Mouse (Mus musculus) bone marrow, adult 2 months (tissue): Measurements from ENCODE around the gene Gtf2a1. TPM values are rescaled to one million over a fixed set of nuclear protein-coding genes. Genes with fewer than 3 reads are reported as not detected.

Experiments used
- H3K27ac ChIP-seq: fragments of 200-500 bp; 2 replicates; pipeline ENCODE4 v1.5.1; 2012; ENCODE audit warnings: low read depth, mild to moderate bottlenecking, control low read depth, inconsistent platforms, low read length; ENCODE audit not compliant: control insufficient read depth, poor library complexity, insufficient read depth
- H3K4me1 ChIP-seq: fragments of 200-500 bp; 2 replicates; pipeline ENCODE4 v1.6.1; 2011; ENCODE audit warnings: low read length; ENCODE audit not compliant: control insufficient read depth, insufficient read depth
- H3K4me3 ChIP-seq: fragments of 200-500 bp; replicated peaks from 2 replicates; pipeline ENCODE3; 2011; ENCODE audit warnings: mild to moderate bottlenecking, low read depth, low read length, control low read depth; ENCODE audit not compliant: control insufficient read depth
- CTCF ChIP-seq: fragments of 200-500 bp; IDR thresholded peaks from 2 replicates; pipeline ENCODE4 v1.5.1; 2011; ENCODE audit warnings: low read length, control low read depth; ENCODE audit not compliant: control insufficient read depth, insufficient read depth
- POLR2A ChIP-seq: fragments of 200-500 bp; IDR thresholded peaks from 2 replicates; pipeline ENCODE4 v1.6.1; 2011; ENCODE audit warnings: low read depth, mild to moderate bottlenecking, control low read depth, low read length, borderline replicate concordance; ENCODE audit not compliant: control insufficient read depth
- WGBS: fragments of 180-500 bp; shearing (Covaris S2); methylation state at CpG from one replicate; pipeline ENCODE4 v1.1.7; 2018; 5-methylcytosine and 5-hydroxymethylcytosine counted together
- polyA plus RNA-seq: library from polyadenylated mRNA; stranded (reverse); fragments of >200 nt; gene quantifications from 2 replicates; pipeline ENCODE4 v1.2.4, GENCODE M21; 2011; ENCODE audit warnings: low replicate concordance; ENCODE audit not compliant: missing spikeins, insufficient read depth, insufficient read length

The Gtf2a1 gene
- polyA plus RNA-seq, 1 experiment, result 38.5 TPM

DNA sequence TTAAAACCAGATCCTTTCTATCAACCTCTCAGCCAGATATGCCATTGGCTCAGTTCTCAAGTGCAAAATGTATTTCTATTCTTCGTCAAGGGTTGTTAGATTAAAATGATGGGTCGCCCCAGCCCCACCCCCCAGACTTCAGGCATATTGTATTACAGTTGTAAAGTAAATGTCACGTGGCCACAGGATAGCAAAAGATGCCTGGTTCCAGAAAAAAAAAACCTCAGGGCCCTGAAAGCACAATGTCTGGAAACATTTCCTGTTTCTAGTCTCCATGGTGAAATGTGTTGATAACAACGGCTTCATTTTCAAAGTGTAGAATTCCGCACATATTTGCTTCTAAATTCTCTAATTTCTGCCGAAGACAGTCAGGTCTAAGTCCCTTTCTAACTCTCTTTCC, 14.3 kb upstream of the Gtf2a1 start:
- Histone ChIP-seq H3K4me3 (no peak overlapping the region), H3K27ac (no peak overlapping the region), H3K4me1 (no peaks in the 10 kb centered on the region)
- WGBS, result 48% methylated on average over 6 of the region's 6 CpGs
- no peak for TF ChIP-seq POLR2A

DNA sequence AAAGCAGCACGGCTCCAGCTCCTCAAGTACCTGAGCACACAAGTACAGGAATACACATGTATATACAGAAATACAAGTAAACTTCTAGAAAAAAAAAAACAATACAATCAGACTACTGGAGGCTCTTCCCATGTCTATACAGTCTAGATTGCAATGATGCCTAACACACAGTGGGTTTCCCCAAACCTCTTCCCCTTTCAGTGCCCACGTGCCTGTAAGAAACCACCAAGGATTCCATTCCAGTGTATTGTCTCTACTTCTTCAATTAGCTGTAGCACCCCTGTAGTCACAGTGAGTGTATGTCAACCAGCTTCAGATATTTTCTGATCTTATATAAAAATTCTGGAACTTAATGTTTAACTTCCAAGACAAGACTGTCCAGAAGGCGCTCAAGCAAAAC, 1.8 kb upstream of the Gtf2a1 start:
- WGBS, result 59% methylated on average over 3 of the region's 3 CpGs
- no peak overlapping the region for H3K4me3 ChIP-seq
- no peak for TF ChIP-seq CTCF
- TF ChIP-seq POLR2A, result no peak
- H3K4me1 ChIP-seq, result peaks cover 4% of the 10 kb centered on the region
- no peak overlapping the region for H3K27ac ChIP-seq

DNA sequence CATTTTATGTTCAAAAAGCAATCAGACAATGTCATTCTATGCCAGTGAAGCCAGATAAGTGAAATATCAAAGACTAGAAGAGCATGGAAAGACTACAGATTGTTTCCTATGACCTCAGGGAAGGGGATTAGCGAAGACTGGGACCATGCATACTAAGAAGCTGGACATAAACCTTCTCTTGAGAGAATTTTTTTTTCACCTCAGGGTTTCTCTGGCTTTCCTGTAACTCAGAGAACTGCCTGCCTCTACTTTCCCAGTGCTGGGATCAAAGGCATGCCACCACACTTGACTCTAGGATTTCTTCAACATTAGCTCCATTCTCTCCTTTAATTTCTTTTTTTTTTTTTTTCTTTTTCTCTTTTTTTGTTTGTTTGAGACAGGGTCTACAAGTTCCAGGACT, 904 bp upstream of the Gtf2a1 start:
- WGBS, result 88% methylated on average over 1 of the region's 1 CpGs
- TF ChIP-seq POLR2A (no peak), CTCF (no peak)
- peaks cover 4% of the 10 kb centered on the region for H3K4me1 ChIP-seq
- H3K27ac ChIP-seq, result no peak overlapping the region
- H3K4me3 ChIP-seq, result no peak overlapping the region

DNA sequence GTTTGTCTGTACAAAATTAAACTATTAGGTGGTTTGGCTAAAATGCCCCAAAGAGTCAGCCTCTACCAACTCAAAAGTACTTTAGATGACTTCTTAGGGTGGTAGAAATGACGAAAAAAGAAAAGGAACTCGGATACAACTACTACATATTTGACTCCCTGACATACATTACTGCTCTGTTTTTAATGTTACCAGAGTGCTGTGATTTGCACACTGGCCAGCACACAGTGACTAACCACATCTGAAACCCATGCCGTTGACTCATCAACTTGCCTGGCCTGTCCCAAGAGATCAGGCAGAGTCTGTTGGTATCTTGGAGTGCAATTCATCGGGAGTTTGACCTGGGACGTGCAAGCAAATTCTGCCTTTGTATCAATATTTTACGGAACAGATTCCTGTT, 429 bp upstream of the Gtf2a1 start:
- Histone ChIP-seq H3K4me1 (peaks cover 4% of the 10 kb centered on the region), H3K27ac (peak overlapping the region; percentile 100; the same call in 1 of the 2 replicates), H3K4me3 (peak overlapping the region; percentile 98)
- TF ChIP-seq CTCF (no peak), POLR2A (no peak)
- WGBS, result 28% methylated on average over 6 of the region's 6 CpGs

DNA sequence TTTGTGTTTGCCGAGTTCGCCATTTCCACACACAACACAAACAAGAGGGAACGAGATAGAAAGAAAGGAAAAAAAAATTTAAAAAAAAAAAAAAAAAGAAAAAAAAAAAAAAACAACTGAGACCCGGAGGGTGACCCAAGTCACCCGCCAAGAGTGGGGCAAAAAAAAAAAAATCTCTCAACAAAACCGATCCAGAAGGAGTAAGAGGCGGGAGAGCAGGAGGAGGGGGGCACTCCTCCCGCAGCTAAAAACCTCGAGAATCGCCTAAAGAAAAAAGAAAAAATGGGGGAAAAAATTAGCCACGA, 793 bp downstream of the Gtf2a1 start:
- Histone ChIP-seq H3K4me1 (peaks cover 4% of the 10 kb centered on the region), H3K4me3 (peak overlapping the region; percentile 96), H3K27ac (peak overlapping the region; percentile 99)
- WGBS, result under 1% methylated on average over 11 of the region's 11 CpGs
- TF ChIP-seq CTCF (no peak), POLR2A (no peak)

DNA sequence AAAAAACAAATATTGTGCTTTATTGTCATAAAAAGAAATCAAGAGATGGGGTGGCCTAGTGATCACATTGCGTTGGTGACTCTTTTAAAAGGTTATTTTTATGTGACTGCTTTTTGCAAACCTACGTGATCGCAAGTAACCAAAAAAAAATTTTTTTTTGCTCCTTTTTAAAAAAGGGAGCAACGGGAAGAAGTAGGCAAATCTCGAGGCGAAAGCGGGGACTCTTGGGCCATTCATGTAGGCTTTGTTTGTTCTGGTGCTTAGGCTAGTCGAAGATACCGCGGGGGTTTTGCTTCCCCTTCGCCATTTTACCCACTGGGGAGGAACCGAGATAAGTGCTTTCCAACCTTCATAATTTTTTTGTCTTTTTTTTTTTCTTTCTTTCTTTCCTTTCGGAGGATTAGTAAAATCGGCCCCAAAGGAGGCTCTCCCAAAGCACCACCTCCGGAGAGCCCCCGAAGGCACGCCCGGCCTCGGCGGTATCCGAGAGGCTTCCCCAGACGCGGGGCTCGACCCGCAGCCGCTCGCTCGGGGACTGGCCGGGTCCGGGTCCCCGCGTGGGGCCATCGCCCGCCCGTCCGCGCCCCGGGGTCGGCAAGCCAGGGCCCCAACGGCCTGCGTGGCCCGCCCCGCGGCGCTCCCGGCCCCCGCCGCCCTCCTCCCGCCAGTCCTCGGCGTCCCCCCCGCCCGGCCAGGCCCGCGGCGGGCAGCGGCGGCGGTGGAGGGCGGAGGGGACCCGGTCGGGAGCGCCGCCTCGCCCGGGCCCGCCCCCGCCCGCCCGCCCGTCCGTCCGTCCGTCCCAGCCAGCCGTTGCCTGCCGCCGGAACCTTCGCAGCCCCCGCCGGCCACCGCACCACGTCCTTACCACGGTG, 1.4 kb downstream of the Gtf2a1 start:
- no peak for TF ChIP-seq CTCF
- TF ChIP-seq POLR2A, result no peak
- WGBS, result under 1% methylated on average over 69 of the region's 83 CpGs

DNA sequence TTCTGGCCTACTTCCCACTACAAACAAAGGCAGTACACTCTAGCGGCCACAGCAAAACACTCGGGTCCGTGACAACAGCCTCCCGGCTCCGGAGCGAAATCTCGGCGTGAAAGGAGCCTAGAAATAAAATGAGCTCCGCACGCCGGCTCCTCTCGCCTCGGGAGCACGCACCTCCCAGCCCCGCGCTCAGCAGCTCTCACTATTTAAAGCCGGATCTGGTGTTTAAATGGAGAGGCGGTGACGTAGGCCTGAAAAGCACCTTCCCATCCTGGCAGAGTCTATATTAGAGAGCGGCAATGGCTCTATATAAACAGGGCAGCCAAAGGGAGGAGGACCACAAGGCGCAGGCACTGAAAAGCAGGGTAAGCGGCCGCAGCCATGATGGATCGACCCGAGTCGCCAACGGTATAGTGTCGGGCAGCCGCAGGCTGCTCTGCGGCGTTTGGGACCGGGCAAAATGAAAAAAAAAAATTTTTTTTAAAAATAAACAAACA, 2.1 kb downstream of the Gtf2a1 start:
- H3K4me1 ChIP-seq, result peaks cover 4% of the 10 kb centered on the region
- peak overlapping the region; percentile 99 for H3K27ac ChIP-seq
- 0 out of 2 replicates have a peak, but pooled peaks have one; percentile 1 for TF ChIP-seq CTCF
- peak; percentile 98 for TF ChIP-seq POLR2A
- under 1% methylated on average over 32 of the region's 32 CpGs for WGBS
- H3K4me3 ChIP-seq, result peak overlapping the region; percentile 72

More for the DNA sequence above, 1.4 kb downstream of the Gtf2a1 start:
- Histone ChIP-seq H3K27ac (peak overlapping the region; percentile 99), H3K4me3 (peak overlapping the region; percentile 96), H3K4me1 (peaks cover 4% of the 10 kb centered on the region)

DNA sequence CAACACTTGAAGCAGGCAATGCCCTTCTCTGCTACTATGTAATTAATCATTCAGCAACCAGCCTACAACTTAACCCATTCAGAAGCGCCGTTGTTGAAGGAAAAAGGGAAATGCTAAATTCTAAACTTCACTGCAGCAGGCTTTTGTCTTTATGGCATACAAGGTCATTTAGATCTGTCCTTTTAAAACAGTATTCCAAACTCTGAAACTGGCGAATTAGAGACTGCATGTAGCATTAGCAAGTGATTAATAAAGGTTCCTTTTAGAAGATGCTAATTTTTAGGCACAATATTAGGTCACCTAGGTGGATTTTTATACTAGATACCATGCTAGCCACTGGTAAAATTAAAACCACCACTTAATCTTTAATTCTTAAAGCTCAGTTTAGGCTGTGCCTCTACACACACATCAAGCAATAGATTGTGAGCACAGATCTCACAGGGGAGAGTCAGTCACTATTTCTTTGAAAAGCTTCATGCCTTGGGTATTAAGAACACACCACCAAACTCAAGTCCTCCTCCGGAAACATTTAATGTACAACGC, 2.7 kb downstream of the Gtf2a1 start:
- no peak overlapping the region for H3K27ac ChIP-seq
- no peak overlapping the region for H3K4me3 ChIP-seq
- WGBS, result 8% methylated on average over 5 of the region's 5 CpGs
- peaks cover 4% of the 10 kb centered on the region for H3K4me1 ChIP-seq
- TF ChIP-seq POLR2A (no peak), CTCF (no peak)
